Mouse (Mus musculus): ENCODE results near the gene Fto.

GRCm38 (mm10) chr8:91603751-91604150 is 290.4 kb downstream of the Fto start:
- TF ChIP-seq CTCF (IDR thresholded peaks at IDR 0.05; ENCODE audit: insufficient read depth, low read length) (no peak), POLR2A (IDR thresholded peaks at IDR 0.05; ENCODE audit: borderline replicate concordance, extremely low read depth, low read depth, low read length) (no peak)

Data from lung, adult 2 months (tissue).